Mouse (Mus musculus) liver, postnatal 0 days (tissue): ENCODE measurements around the gene Tas1r2.

Source experiments
- CTCF ChIP-seq: sonication (generic); IDR thresholded peaks from 2 replicates; pipeline ENCODE4 v1.5.1; 2016; ENCODE audit warnings: antibody characterized with exemption, low read depth
- EP300 ChIP-seq: IDR thresholded peaks from 2 replicates; pipeline ENCODE4 v1.6.1; 2016; ENCODE audit warnings: antibody characterized with exemption, low read depth, mild to moderate bottlenecking

- TF ChIP-seq CTCF (no peak), EP300 (no peak)
These were observed 36.4 kb downstream of the Tas1r2 start for GRCm38 (mm10) chr4:139689627-139690269.
